Mouse (Mus musculus) limb, embryonic 15.5 days (tissue): Measurements from ENCODE around the gene Coro1b. TPM values are rescaled to one million over a fixed set of nuclear protein-coding genes. Genes with fewer than 3 reads are reported as not detected.

Experiments used
- ATAC-seq: fragments of 200-750 bp; cut with Nextera tagmentation; 2 replicates; pipeline ENCODE4 v1.8.0; 2017; ENCODE audit warnings: low read depth, moderate TSS enrichment; ENCODE audit not compliant: insufficient number of reproducible peaks, low FRiP score, low TSS enrichment
- H3K27ac ChIP-seq: fragments of 300-500 bp; sonication (generic); 2 replicates; pipeline ENCODE4 v1.5.1; 2015; ENCODE audit warnings: moderate library complexity, mild to moderate bottlenecking, inconsistent platforms
- H3K27me3 ChIP-seq: fragments of 300-500 bp; sonication (generic); 2 replicates; pipeline ENCODE4 v1.6.1; 2015; ENCODE audit warnings: inconsistent platforms
- H3K36me3 ChIP-seq: fragments of 300-500 bp; sonication (generic); 2 replicates; pipeline ENCODE4 v1.6.1; 2015; ENCODE audit warnings: inconsistent platforms
- H3K4me1 ChIP-seq: fragments of 300-500 bp; sonication (generic); 2 replicates; pipeline ENCODE4 v1.6.1; 2015; ENCODE audit warnings: inconsistent platforms
- H3K4me2 ChIP-seq: fragments of 300-500 bp; sonication (generic); 2 replicates; pipeline ENCODE4 v1.6.1; 2015; ENCODE audit warnings: mild to moderate bottlenecking, inconsistent platforms
- H3K4me3 ChIP-seq: fragments of 300-500 bp; sonication (generic); 2 replicates; pipeline ENCODE4 v1.5.1; 2015; ENCODE audit warnings: mild to moderate bottlenecking, inconsistent platforms
- H3K9ac ChIP-seq: fragments of 300-500 bp; sonication (generic); 2 replicates; pipeline ENCODE4 v1.6.1; 2015; ENCODE audit warnings: inconsistent platforms
- H3K9me3 ChIP-seq: fragments of 300-500 bp; sonication (generic); 2 replicates; pipeline ENCODE4 v1.6.1; 2016; ENCODE audit warnings: inconsistent platforms
- WGBS: fragments of 180-500 bp; shearing (Covaris S2); methylation state at CpG from one replicate; pipeline ENCODE4 v1.1.7; 2015; 5-methylcytosine and 5-hydroxymethylcytosine counted together
- polyA plus RNA-seq: library from polyadenylated mRNA; unstranded; fragments of >200 nt; fragmentation: Nextera tagmentation; extraction: Ambion mirVana; gene quantifications from 2 replicates; pipeline ENCODE4 v1.2.1, GENCODE M21; 2015

Coro1b gene
- polyA plus RNA-seq, 1 experiment from 2014 or later, result 169 TPM

GRCm38 (mm10) chr19:4189051-4189620 lies 40.7 kb downstream of the Coro1b start:
- peaks cover 37% of the 10 kb centered on the region for H3K4me1 ChIP-seq
- 84% methylated on average over 12 of the region's 12 CpGs for WGBS
- no peak for ATAC-seq

DNA sequence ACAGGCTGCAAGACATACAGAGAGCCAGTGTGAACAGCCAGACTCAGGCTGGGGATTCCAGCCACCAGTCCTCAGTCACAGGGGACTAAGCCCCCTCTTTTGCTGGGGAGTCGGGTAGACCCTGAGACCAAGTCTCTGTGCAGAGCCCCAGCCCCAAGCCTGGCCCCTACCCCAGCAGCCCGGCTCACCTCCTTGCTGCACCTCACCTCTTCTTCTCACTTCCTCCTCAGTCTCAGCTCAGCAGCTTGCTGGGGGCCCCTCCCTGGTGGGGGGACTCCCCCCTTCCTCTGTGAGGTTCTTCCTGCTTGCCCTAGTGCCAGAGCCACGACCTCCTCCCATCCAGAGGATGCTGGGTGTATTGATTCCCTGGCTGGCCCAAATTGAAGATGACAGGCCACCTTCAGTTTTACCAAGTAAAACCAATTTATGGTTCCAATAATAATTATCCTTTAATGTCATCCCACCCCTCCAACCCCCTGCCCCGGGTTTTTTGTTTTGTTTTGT lies 42.5 kb downstream of the Coro1b start, which contains the start of gene Tbc1d10c:
Gene Tbc1d10c (minus strand): TSS at position 454 of the 504 bp plus-strand sequence.
- no peak for ATAC-seq
- Histone ChIP-seq H3K4me3 (peak within 1 kb of the TSS; percentile 89), H3K9me3 (no peaks in the 10 kb centered on the region), H3K27ac (peak within 1 kb of the TSS; percentile 98), H3K4me1 (peaks cover 42% of the 10 kb centered on the region), H3K9ac (peak within 1 kb of the TSS; percentile 96), H3K4me2 (peak within 1 kb of the TSS; percentile 76), H3K27me3 (no peaks in the 10 kb centered on the region), H3K36me3 (peaks cover 27% of the 10 kb centered on the region)
- WGBS, result 51% methylated on average over 4 of the region's 4 CpGs

More at GRCm38 (mm10) chr19:4189051-4189620, 40.7 kb downstream of the Coro1b start:
- Histone ChIP-seq H3K9me3 (no peaks in the 10 kb centered on the region), H3K27ac (no peak overlapping the region), H3K4me2 (no peak overlapping the region), H3K36me3 (peaks cover 9% of the 10 kb centered on the region), H3K27me3 (no peaks in the 10 kb centered on the region), H3K9ac (no peak overlapping the region), H3K4me3 (no peak overlapping the region)

GRCm38 (mm10) chr19:4191528-4192250 lies 43.3 kb downstream of the Coro1b start, which contains the start of gene Ppp1ca:
Ppp1ca (plus strand) TSS chr19:4192065.
- Histone ChIP-seq H3K4me1 (peaks cover 50% of the 10 kb centered on the region), H3K27me3 (no peaks in the 10 kb centered on the region), H3K9ac (peak within 1 kb of the TSS; percentile 96), H3K36me3 (peaks cover 35% of the 10 kb centered on the region), H3K9me3 (no peaks in the 10 kb centered on the region), H3K27ac (peak within 1 kb of the TSS; percentile 98), H3K4me2 (peak within 1 kb of the TSS; percentile 76), H3K4me3 (peak within 1 kb of the TSS; percentile 89)
- peak; percentile 93 for ATAC-seq
- WGBS, result 2% methylated on average over 39 of the region's 47 CpGs

GRCm38 (mm10) chr19:4192251-4192985 lies 44.0 kb downstream of the Coro1b start:
- peaks cover 56% of the 10 kb centered on the region for H3K4me1 ChIP-seq
- peak; percentile 16 for ATAC-seq
- WGBS, result under 1% methylated on average over 48 of the region's 52 CpGs

GRCm38 (mm10) chr19:4193129-4193528 lies 44.7 kb downstream of the Coro1b start:
- Histone ChIP-seq H3K9ac (peak overlapping the region; percentile 96), H3K9me3 (no peaks in the 10 kb centered on the region), H3K4me1 (peaks cover 57% of the 10 kb centered on the region), H3K4me3 (peak overlapping the region; percentile 89), H3K36me3 (peaks cover 47% of the 10 kb centered on the region), H3K27ac (peak overlapping the region; percentile 98; the same call in 1 of the 2 replicates), H3K4me2 (peak overlapping the region; percentile 76), H3K27me3 (no peaks in the 10 kb centered on the region)
- WGBS, result 56% methylated on average over 6 of the region's 6 CpGs
- ATAC-seq, result no peak

More at GRCm38 (mm10) chr19:4192251-4192985, 44.0 kb downstream of the Coro1b start:
- Histone ChIP-seq H3K9ac (peak overlapping the region; percentile 96), H3K27ac (peak overlapping the region; percentile 98), H3K4me3 (peak overlapping the region; percentile 89), H3K27me3 (no peaks in the 10 kb centered on the region), H3K9me3 (no peaks in the 10 kb centered on the region), H3K36me3 (peaks cover 42% of the 10 kb centered on the region), H3K4me2 (peak overlapping the region; percentile 76)

- peaks cover 57% of the 10 kb centered on the region for H3K4me1 ChIP-seq
- 86% methylated on average over 8 of the region's 8 CpGs for WGBS
- no peak for ATAC-seq
- no peaks in the 10 kb centered on the region for H3K27me3 ChIP-seq
- H3K9ac ChIP-seq, result no peak overlapping the region
- no peak overlapping the region for H3K4me3 ChIP-seq
- H3K27ac ChIP-seq, result no peak overlapping the region
- H3K36me3 ChIP-seq, result peaks cover 56% of the 10 kb centered on the region
- no peaks in the 10 kb centered on the region for H3K9me3 ChIP-seq
- H3K4me2 ChIP-seq, result no peak overlapping the region
Observed at GRCm38 (mm10) chr19:4194021-4194724, 45.8 kb downstream of the Coro1b start.

GRCm38 (mm10) chr19:4194776-4195650 lies 46.6 kb downstream of the Coro1b start:
- no peaks in the 10 kb centered on the region for H3K9me3 ChIP-seq
- H3K9ac ChIP-seq, result no peak overlapping the region
- H3K4me2 ChIP-seq, result no peak overlapping the region
- H3K36me3 ChIP-seq, result peaks cover 60% of the 10 kb centered on the region
- no peak for ATAC-seq
- no peaks in the 10 kb centered on the region for H3K27me3 ChIP-seq
- H3K4me1 ChIP-seq, result peaks cover 59% of the 10 kb centered on the region
- no peak overlapping the region for H3K4me3 ChIP-seq
- H3K27ac ChIP-seq, result no peak overlapping the region
- WGBS, result 80% methylated on average over 12 of the region's 12 CpGs

GRCm38 (mm10) chr19:4196048-4196447 lies 47.6 kb downstream of the Coro1b start:
- H3K27me3 ChIP-seq, result no peaks in the 10 kb centered on the region
- 44% methylated on average over 2 of the region's 2 CpGs for WGBS
- H3K4me2 ChIP-seq, result no peak overlapping the region
- H3K4me1 ChIP-seq, result peaks cover 65% of the 10 kb centered on the region
- H3K4me3 ChIP-seq, result no peak overlapping the region
- no peak overlapping the region for H3K9ac ChIP-seq
- ATAC-seq, result no peak
- peak overlapping the region; percentile 30 for H3K27ac ChIP-seq
- H3K9me3 ChIP-seq, result no peaks in the 10 kb centered on the region
- peaks cover 60% of the 10 kb centered on the region for H3K36me3 ChIP-seq

- no peak overlapping the region for H3K4me3 ChIP-seq
- 10% methylated on average over 5 of the region's 5 CpGs for WGBS
- no peak overlapping the region for H3K9ac ChIP-seq
- H3K27me3 ChIP-seq, result no peaks in the 10 kb centered on the region
- H3K36me3 ChIP-seq, result peaks cover 60% of the 10 kb centered on the region
- peaks cover 60% of the 10 kb centered on the region for H3K4me1 ChIP-seq
- peak overlapping the region; percentile 30 for H3K27ac ChIP-seq
- no peaks in the 10 kb centered on the region for H3K9me3 ChIP-seq
- no peak overlapping the region for H3K4me2 ChIP-seq
- no peak for ATAC-seq
Observed at GRCm38 (mm10) chr19:4196548-4196947, 48.1 kb downstream of the Coro1b start.

DNA sequence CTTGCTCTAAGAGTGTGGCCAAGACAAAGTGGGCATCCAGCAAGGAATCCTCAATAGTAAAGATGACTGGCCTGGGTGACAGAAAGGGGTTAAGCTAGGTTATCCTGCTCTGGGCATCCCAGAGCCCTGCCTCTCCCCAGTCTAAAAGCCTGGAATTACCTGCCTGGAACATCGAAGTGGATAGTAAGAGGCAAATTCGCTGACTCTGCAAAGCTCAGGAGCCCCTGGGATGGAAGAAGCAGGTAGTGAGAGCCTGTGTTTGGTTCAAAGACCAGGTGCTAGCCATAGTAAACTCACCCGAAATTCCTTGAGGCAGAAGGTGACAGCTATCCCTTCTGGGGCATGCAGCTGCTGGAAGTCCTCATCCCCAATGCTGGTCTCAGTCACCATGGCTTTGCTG lies 48.8 kb downstream of the Coro1b start:
- peaks cover 64% of the 10 kb centered on the region for H3K4me1 ChIP-seq
- no peak overlapping the region for H3K9ac ChIP-seq
- H3K9me3 ChIP-seq, result no peaks in the 10 kb centered on the region
- no peak overlapping the region for H3K4me2 ChIP-seq
- 58% methylated on average over 3 of the region's 3 CpGs for WGBS
- ATAC-seq, result no peak
- H3K36me3 ChIP-seq, result peaks cover 60% of the 10 kb centered on the region
- H3K4me3 ChIP-seq, result no peak overlapping the region
- H3K27ac ChIP-seq, result peak overlapping the region; percentile 22; the same call in 1 of the 2 replicates
- H3K27me3 ChIP-seq, result no peaks in the 10 kb centered on the region
